Mouse (Mus musculus) embryonic facial prominence, embryonic 12.5 days (tissue): ENCODE measurements around the gene Rpl31. TPM values are rescaled to one million over a fixed set of nuclear protein-coding genes. Genes with fewer than 3 reads are reported as not detected.

ENCODE experiments used
- ATAC-seq: fragments of 200-750 bp; cut with Nextera tagmentation; 2 replicates; pipeline ENCODE4 v1.8.0; 2017; ENCODE audit not compliant: insufficient number of reproducible peaks, insufficient read depth, low FRiP score, low TSS enrichment
- H3K27ac ChIP-seq: fragments of 300-500 bp; sonication (generic); 2 replicates; pipeline ENCODE4 v1.5.1; 2016; ENCODE audit warnings: mild to moderate bottlenecking
- H3K27me3 ChIP-seq: fragments of 300-500 bp; sonication (generic); 2 replicates; pipeline ENCODE4 v1.6.1; 2016; ENCODE audit warnings: mild to moderate bottlenecking, moderate library complexity
- H3K36me3 ChIP-seq: fragments of 300-500 bp; sonication (generic); 2 replicates; pipeline ENCODE4 v1.6.1; 2016; ENCODE audit warnings: mild to moderate bottlenecking
- H3K4me1 ChIP-seq: fragments of 300-500 bp; sonication (generic); 2 replicates; pipeline ENCODE4 v1.6.1; 2016
- H3K4me2 ChIP-seq: fragments of 300-500 bp; sonication (generic); replicated peaks from 2 replicates; pipeline ENCODE4 v1.6.1; 2016; ENCODE audit warnings: mild to moderate bottlenecking, moderate library complexity
- H3K4me3 ChIP-seq: fragments of 300-500 bp; sonication (generic); 2 replicates; pipeline ENCODE4 v1.5.1; 2016; ENCODE audit warnings: mild to moderate bottlenecking
- H3K9ac ChIP-seq: fragments of 300-500 bp; sonication (generic); 2 replicates; pipeline ENCODE4 v1.6.1; 2016; ENCODE audit warnings: mild to moderate bottlenecking, moderate library complexity
- H3K9me3 ChIP-seq: fragments of 300-500 bp; sonication (generic); 2 replicates; pipeline ENCODE4 v1.6.1; 2016; ENCODE audit warnings: mild to moderate bottlenecking, moderate library complexity
- WGBS: fragments of 180-500 bp; shearing (Covaris S2); methylation state at CpG from one replicate; pipeline ENCODE4 v1.1.7; 2016; 5-methylcytosine and 5-hydroxymethylcytosine counted together
- polyA plus RNA-seq: library from polyadenylated mRNA; unstranded; fragments of >200 nt; fragmentation: Nextera tagmentation; extraction: Ambion mirVana; gene quantifications from 2 replicates; pipeline ENCODE4 v1.2.1, GENCODE M21; 2016

Gene Rpl31
- polyA plus RNA-seq, 1 experiment from 2014 or later = 525 TPM

DNA sequence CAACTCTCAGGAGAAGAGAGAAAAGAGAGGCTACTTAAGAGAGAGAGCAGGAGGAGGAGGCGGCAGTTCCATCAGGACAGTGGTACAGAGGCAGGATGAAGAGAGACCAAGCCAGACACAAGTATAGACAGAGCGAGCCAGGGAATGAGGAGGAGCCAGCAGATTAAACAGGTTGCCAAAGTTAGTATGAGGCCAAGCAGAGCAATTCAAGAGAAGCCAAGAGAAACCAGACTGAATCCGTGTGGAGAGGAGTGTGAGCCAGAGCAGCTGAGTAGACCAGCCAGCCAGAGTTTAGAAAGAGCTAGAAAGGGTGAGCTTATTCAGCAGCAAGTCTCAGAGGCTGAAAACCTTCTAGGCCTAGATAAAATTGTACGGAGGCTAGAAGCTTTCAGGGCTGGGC, 19.9 kb downstream of the Rpl31 start:
- 0 out of 2 replicates have a peak, but pooled peaks cover 4% of the 10 kb centered on the region for H3K36me3 ChIP-seq
- H3K27ac ChIP-seq = no peak overlapping the region
- WGBS = 80% methylated on average over 4 of the region's 4 CpGs
- no peak for ATAC-seq
- no peaks in the 10 kb centered on the region for H3K9me3 ChIP-seq
- H3K4me3 ChIP-seq = no peak overlapping the region
- 0 out of 2 replicates have a peak, but pooled peaks cover 5% of the 10 kb centered on the region for H3K27me3 ChIP-seq
- H3K4me1 ChIP-seq = no peaks in the 10 kb centered on the region
- no peak overlapping the region for H3K9ac ChIP-seq
- no peak overlapping the region for H3K4me2 ChIP-seq

DNA sequence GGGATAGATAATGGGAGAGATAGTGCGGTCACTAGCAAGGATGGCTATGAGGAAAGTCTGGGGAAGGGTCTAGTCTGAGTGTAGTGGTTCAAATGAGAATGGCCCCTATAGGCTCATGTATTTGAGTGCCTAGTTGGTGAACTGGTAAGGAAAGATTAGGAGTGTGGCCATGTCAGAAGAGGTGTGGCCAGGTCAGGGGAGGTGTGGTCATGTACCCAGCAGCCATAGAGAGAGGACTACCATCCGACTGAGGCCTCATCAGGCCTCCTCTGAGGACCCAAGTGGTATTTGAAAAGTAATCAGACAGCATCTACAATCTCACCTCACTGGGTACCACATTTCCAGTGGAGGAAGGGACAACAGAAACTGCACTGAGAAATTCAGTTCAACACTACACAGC, 20.5 kb downstream of the Rpl31 start:
- no peak overlapping the region for H3K4me3 ChIP-seq
- 0 out of 2 replicates have a peak, but pooled peaks cover 4% of the 10 kb centered on the region for H3K36me3 ChIP-seq
- WGBS = 81% methylated on average over 2 of the region's 2 CpGs
- 0 out of 2 replicates have a peak, but pooled peaks cover 5% of the 10 kb centered on the region for H3K27me3 ChIP-seq
- H3K9ac ChIP-seq = no peak overlapping the region
- H3K27ac ChIP-seq = no peak overlapping the region
- ATAC-seq = no peak
- no peak overlapping the region for H3K4me2 ChIP-seq
- no peaks in the 10 kb centered on the region for H3K9me3 ChIP-seq
- no peaks in the 10 kb centered on the region for H3K4me1 ChIP-seq

DNA sequence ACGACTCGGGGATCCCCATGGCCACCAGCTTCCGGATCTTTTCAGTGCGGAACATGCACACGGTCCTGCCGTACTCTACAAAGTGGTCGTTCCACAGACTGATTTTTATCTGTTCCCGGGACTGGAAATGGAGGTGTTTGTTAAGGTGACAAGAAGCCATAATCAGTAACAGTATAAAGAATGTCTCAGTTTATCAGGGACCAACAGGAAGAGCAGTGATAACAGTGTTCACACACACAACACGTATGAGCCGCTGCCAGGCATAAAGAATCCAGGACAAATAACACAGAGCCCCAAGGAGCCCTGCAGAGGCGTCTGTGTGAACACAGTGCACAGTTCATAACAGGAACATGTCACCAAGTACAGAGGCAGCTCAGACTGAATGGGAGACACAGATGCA, 21.7 kb downstream of the Rpl31 start:
- Histone ChIP-seq H3K4me2 (no peak overlapping the region), H3K27me3 (0 out of 2 replicates have a peak, but pooled peaks cover 5% of the 10 kb centered on the region), H3K36me3 (0 out of 2 replicates have a peak, but pooled peaks cover 4% of the 10 kb centered on the region), H3K4me3 (no peak overlapping the region), H3K4me1 (0 out of 2 replicates have a peak, but pooled peaks cover under 1% of the 10 kb centered on the region), H3K9ac (no peak overlapping the region), H3K9me3 (no peaks in the 10 kb centered on the region), H3K27ac (no peak overlapping the region)
- WGBS = 90% methylated on average over 11 of the region's 11 CpGs
- no peak for ATAC-seq

DNA sequence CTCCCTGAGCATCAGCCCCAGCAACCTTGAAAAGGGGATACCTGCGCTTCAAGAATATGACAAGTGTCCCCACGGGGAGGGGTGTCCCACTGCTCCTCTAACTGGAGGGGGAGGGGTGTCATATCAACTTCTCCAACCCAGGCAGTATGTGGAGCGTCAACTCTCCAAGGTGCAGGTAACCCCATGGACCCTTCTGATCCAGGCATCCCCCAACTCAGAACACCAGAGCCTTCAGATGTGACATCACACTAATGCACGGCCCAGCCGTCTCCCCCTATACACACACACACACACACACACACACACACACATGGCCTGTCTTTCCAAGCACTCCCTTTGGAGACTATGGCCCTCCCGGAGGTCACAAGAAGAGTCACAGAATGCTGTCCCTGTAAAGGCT, 24.0 kb downstream of the Rpl31 start:
- WGBS = 85% methylated on average over 6 of the region's 6 CpGs
- H3K27me3 ChIP-seq = 0 out of 2 replicates have a peak, but pooled peaks cover 5% of the 10 kb centered on the region
- H3K9me3 ChIP-seq = no peaks in the 10 kb centered on the region
- no peak overlapping the region for H3K4me3 ChIP-seq
- 0 out of 2 replicates have a peak, but pooled peaks cover 4% of the 10 kb centered on the region for H3K36me3 ChIP-seq
- H3K9ac ChIP-seq = no peak overlapping the region
- 0 out of 2 replicates have a peak, but pooled peaks cover 3% of the 10 kb centered on the region for H3K4me1 ChIP-seq
- ATAC-seq = no peak
- H3K4me2 ChIP-seq = no peak overlapping the region
- no peak overlapping the region for H3K27ac ChIP-seq

DNA sequence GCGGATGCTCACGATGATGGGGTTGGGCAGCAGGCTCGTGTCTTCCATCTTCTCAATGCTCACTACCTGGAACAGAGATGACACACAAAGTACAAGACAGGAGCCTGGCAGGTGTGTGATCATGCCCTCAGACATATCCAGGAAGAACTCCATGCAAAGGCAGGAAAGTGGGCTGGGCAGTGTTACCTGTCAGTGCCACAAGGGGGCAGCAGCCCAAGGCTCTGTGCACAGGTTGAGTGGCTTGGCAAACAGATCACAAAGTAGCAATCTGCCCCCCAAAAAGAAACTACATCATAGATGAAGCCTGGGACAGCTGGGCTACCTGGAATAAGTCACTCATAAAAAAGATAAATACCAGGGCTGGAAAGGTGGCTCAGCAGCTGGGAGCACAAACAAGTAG, 24.5 kb downstream of the Rpl31 start:
- Histone ChIP-seq H3K9ac (no peak overlapping the region), H3K4me3 (no peak overlapping the region), H3K27ac (no peak overlapping the region), H3K9me3 (no peaks in the 10 kb centered on the region), H3K27me3 (0 out of 2 replicates have a peak, but pooled peaks cover 5% of the 10 kb centered on the region), H3K4me2 (no peak overlapping the region), H3K36me3 (0 out of 2 replicates have a peak, but pooled peaks cover 4% of the 10 kb centered on the region), H3K4me1 (0 out of 2 replicates have a peak, but pooled peaks cover 3% of the 10 kb centered on the region)
- ATAC-seq = no peak
- WGBS = 56% methylated on average over 3 of the region's 3 CpGs

DNA sequence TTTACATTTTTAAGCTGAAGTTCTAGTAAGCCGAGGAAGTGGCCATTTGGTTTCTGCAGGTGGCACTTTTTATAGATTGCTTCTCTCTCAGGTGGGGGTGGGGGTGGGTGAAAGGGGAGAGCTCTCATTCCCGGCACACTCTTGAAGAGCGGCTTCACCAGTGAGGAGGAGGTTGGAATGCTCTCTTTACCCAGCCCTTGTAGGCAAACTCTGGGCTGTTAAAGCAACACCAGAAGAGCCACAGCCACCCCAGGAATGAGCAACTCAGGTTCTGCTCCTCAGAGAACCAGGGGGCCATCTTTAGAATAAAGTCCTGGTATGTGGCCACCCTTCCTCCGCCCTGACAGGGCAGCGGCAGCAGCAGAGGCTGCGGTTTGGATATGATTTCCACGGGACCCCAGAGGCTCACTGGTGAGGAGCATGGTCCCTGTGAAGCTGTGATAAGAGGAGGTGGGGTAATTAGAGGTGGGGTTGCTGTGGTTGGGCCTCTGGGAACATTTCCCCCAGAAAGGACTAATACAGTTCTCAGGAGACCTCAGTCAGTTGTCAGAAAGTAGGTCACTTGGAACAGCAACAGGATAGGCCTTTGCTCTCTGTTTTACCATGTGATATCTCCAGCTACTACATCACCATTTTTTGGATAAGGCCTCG, 25.7 kb downstream of the Rpl31 start:
- WGBS = 81% methylated on average over 8 of the region's 8 CpGs
- Histone ChIP-seq H3K4me1 (0 out of 2 replicates have a peak, but pooled peaks cover 3% of the 10 kb centered on the region), H3K36me3 (0 out of 2 replicates have a peak, but pooled peaks cover 4% of the 10 kb centered on the region), H3K27me3 (0 out of 2 replicates have a peak, but pooled peaks cover 5% of the 10 kb centered on the region), H3K4me3 (no peak overlapping the region), H3K4me2 (no peak overlapping the region), H3K9me3 (no peaks in the 10 kb centered on the region), H3K9ac (no peak overlapping the region), H3K27ac (no peak overlapping the region)
- no peak for ATAC-seq

DNA sequence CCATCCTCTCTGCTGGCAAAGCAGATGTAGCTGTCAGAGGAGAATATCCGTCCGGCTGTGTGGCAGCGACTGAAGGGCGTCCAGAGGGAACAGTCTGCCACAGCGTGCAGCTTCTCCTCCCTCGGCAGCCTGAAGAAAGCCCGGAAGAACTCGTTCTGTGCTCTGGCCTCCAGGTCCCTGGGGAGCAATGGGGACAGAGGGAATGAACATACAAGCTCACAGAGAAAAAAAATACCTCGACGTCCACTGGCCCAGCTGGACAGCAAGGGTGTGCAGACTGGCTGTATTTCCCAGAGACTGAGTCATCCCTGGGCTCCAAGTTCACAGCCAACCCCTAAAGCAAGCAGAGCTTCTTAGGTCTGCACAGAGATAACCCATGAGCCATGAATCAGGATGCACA, 26.5 kb downstream of the Rpl31 start:
- Histone ChIP-seq H3K9me3 (no peaks in the 10 kb centered on the region), H3K36me3 (no peaks in the 10 kb centered on the region), H3K9ac (no peak overlapping the region), H3K4me1 (0 out of 2 replicates have a peak, but pooled peaks cover 3% of the 10 kb centered on the region), H3K4me3 (no peak overlapping the region), H3K27me3 (0 out of 2 replicates have a peak, but pooled peaks cover 5% of the 10 kb centered on the region), H3K27ac (no peak overlapping the region), H3K4me2 (no peak overlapping the region)
- no peak for ATAC-seq
- WGBS = 59% methylated on average over 10 of the region's 10 CpGs

DNA sequence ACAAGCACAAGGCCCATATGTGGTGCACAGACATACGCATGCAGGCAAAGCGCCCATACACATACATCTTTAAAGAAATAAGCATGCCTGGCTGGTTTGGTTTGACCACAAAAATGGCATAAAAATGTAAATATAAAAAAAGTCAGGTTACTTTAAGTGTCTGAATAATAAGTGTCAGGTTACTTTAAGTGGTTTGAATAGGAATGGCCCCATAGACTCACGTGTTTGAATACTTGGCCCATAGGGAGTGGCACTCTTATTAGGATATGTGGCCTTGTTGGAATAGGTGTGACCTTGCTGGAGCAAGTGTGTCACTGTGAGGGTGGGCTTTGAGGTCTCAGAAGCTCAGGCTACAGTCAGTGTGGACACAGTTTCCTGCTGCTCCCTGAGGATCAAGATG, 27.0 kb downstream of the Rpl31 start:
- 0 out of 2 replicates have a peak, but pooled peaks cover 3% of the 10 kb centered on the region for H3K4me1 ChIP-seq
- no peaks in the 10 kb centered on the region for H3K9me3 ChIP-seq
- H3K27ac ChIP-seq = no peak overlapping the region
- 0 out of 2 replicates have a peak, but pooled peaks cover 5% of the 10 kb centered on the region for H3K27me3 ChIP-seq
- no peak overlapping the region for H3K4me3 ChIP-seq
- no peak overlapping the region for H3K9ac ChIP-seq
- ATAC-seq = no peak
- no peak overlapping the region for H3K4me2 ChIP-seq
- H3K36me3 ChIP-seq = no peaks in the 10 kb centered on the region
- 75% methylated on average over 3 of the region's 3 CpGs for WGBS

DNA sequence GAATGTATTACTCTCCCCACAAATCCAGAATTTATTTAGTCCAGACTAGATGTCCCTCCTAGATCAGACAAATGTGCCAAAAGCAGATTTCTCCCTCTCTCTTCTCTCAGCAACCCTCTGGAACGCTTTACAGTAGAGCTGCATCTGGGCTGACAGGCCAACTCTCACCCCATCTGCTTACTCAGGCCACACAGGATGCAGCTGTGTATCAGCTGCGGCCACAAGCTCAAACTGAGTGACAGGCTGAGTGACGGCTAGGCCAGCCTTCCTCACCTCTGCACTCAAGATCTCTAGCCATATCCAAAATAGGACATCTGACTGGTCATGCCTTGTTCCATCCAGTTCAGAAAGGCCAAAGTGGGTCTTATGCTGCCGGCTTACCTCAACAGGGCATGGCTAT, 28.7 kb downstream of the Rpl31 start:
- 73% methylated on average over 4 of the region's 4 CpGs for WGBS
- H3K4me2 ChIP-seq = no peak overlapping the region
- no peak overlapping the region for H3K9ac ChIP-seq
- ATAC-seq = no peak
- no peaks in the 10 kb centered on the region for H3K9me3 ChIP-seq
- no peak overlapping the region for H3K27ac ChIP-seq
- no peak overlapping the region for H3K4me3 ChIP-seq
- H3K36me3 ChIP-seq = no peaks in the 10 kb centered on the region
- H3K27me3 ChIP-seq = no peaks in the 10 kb centered on the region
- 0 out of 2 replicates have a peak, but pooled peaks cover 3% of the 10 kb centered on the region for H3K4me1 ChIP-seq

DNA sequence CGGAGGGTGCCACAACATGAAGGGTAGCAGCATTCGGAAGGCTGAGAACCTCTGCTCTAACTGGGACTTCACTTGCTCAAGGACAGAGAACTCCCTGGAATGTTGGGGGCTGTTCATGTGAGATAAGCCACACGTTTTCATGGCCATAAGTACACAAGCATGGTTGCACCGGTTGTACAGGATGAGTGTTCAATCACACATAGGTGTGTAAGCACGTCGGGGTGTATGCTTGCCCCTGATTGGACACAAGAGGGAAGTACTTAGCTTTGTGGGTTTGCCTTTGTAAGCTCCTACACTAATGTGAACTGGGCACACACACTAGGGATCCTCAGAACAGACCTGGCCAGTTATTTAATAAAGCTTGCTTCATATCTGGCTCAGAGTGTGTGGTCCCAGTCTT, 30.6 kb downstream of the Rpl31 start:
- Histone ChIP-seq H3K4me2 (no peak overlapping the region), H3K4me1 (0 out of 2 replicates have a peak, but pooled peaks cover 3% of the 10 kb centered on the region), H3K9ac (no peak overlapping the region), H3K4me3 (no peak overlapping the region), H3K9me3 (no peaks in the 10 kb centered on the region), H3K36me3 (no peaks in the 10 kb centered on the region), H3K27ac (no peak overlapping the region), H3K27me3 (no peaks in the 10 kb centered on the region)
- 88% methylated on average over 6 of the region's 6 CpGs for WGBS
- no peak for ATAC-seq

DNA sequence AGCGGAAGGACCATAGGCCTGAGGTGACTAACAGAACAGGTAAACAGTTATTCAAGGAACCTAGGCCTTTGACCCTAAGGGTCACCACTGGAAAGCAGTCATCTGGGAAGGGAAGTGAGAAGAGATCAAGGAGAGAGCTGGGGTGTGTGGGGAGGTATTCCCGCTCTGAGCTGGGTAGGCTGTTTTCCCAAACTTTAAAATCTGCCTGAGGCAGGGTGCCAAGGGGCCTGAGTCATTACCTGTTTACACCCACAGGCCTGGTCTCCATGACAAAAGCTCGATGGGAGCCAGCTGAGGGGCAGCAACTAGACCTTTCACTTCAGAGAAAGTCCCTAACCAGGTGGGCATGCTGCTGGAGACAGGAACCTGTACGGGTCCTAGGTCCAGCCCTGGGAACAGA, 31.6 kb downstream of the Rpl31 start:
- ATAC-seq = no peak
- H3K9me3 ChIP-seq = no peaks in the 10 kb centered on the region
- no peak overlapping the region for H3K4me3 ChIP-seq
- H3K27me3 ChIP-seq = no peaks in the 10 kb centered on the region
- H3K4me2 ChIP-seq = no peak overlapping the region
- H3K9ac ChIP-seq = no peak overlapping the region
- H3K27ac ChIP-seq = no peak overlapping the region
- 0 out of 2 replicates have a peak, but pooled peaks cover 3% of the 10 kb centered on the region for H3K4me1 ChIP-seq
- no peaks in the 10 kb centered on the region for H3K36me3 ChIP-seq
- 76% methylated on average over 4 of the region's 4 CpGs for WGBS

DNA sequence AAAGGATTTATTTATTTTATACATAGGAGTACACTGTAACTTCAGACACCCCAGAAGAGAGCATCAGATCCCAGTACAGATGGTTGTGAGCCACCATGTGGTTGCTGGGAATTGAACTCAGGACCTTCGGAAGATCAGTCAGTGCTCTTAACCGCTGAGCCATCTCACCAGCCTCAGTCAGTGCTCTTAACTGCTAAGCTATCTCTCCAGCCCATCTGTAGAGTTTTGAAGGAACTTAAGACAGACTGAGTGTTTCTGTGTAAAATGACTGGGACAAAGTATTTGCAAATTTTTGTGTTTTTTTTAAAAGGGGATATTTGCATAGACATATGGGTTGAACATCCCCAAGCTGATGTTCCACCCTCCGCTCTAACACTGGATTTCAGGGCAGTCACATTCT, 32.5 kb downstream of the Rpl31 start:
- no peak overlapping the region for H3K4me2 ChIP-seq
- no peaks in the 10 kb centered on the region for H3K36me3 ChIP-seq
- H3K27me3 ChIP-seq = no peaks in the 10 kb centered on the region
- 90% methylated on average over 3 of the region's 3 CpGs for WGBS
- H3K27ac ChIP-seq = no peak overlapping the region
- H3K9ac ChIP-seq = no peak overlapping the region
- H3K4me1 ChIP-seq = no peaks in the 10 kb centered on the region
- no peak for ATAC-seq
- H3K9me3 ChIP-seq = no peaks in the 10 kb centered on the region
- H3K4me3 ChIP-seq = no peak overlapping the region
